Mouse (Mus musculus) embryonic fibroblast, embryonic 13.5 days (primary cell): Measurements from ENCODE around the gene Ube2t.

Source experiments
- CTCF ChIP-seq: IDR thresholded peaks from 2 replicates; pipeline ENCODE4 v1.5.1; 2011; ENCODE audit warnings: mild to moderate bottlenecking, control low read depth, low read length, moderate library complexity, borderline replicate concordance; ENCODE audit not compliant: insufficient read depth
- POLR2A ChIP-seq: IDR thresholded peaks from 2 replicates; pipeline ENCODE4 v1.6.1; 2011; ENCODE audit warnings: low read depth, mild to moderate bottlenecking, control low read depth, low read length, moderate library complexity

GRCm38 (mm10) chr1:134989372-134989771 is 27.0 kb downstream of the Ube2t start:
- TF ChIP-seq CTCF (peak; percentile 69; the same call in 1 of the 2 replicates), POLR2A (no peak)
